Mouse (Mus musculus) c-Kit-positive CD71-positive TER-119-negative erythroid progenitor cells, embryonic 14.5 days (primary cell): ENCODE measurements around the gene Olfr1223.
"Not testable (repeated sequence)": the region's sequence is repeated elsewhere in the genome, so short reads cannot be mapped to it uniquely, and the experiment has no call there.

Source experiments
- DNase-seq: peaks from one replicate; pipeline ENCODE4 v3.0.0-alpha.2; 2013; ENCODE audit warnings: low read depth

The Olfr1223 gene

DNA sequence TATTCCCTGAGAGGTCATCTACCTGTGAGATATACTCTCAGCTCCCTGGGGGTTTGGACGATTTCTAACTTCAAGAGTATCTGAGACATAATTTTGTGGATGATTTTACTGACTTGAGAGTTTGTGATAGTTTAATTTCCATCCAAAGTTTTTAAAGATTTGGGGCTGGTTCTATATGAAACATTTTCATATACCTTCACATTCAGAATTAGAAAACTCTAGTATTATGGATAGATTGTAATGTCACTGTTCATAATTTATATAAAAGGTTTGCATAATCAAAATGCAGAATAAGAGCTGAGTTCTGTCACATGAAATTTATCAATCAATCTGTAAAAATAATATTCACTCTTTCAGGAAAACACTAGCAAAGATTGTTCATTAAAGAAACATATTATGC is at the start of gene Olfr1223:
TSS of gene Olfr1223 (minus strand) at position 101 of the 400 bp plus-strand sequence.
- no peak for DNase-seq

DNA sequence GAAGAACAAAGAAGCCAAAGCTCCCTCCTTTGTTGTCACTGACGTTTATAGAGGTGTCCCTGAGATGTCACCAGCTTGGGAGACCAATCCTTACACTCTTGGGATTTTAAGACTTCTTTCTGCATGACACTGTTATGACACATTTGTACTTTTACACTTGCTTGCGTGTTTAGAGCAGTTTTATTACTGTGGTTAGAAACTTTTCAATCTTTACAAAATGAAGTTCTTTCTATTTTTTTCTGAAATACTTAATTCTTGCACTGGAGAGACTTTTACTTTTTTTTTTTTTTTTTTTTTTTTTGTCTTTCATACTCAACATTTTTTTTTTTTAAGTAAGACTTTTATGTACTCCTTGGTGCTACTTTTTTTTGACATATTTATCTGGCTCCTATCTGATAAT is 48.6 kb upstream of the Olfr1223 start, which contains the start of gene Olfr1226:
TSS of gene Olfr1226 (minus strand) at position 101 of the 400 bp plus-strand sequence.
- DNase-seq = no peak

DNA sequence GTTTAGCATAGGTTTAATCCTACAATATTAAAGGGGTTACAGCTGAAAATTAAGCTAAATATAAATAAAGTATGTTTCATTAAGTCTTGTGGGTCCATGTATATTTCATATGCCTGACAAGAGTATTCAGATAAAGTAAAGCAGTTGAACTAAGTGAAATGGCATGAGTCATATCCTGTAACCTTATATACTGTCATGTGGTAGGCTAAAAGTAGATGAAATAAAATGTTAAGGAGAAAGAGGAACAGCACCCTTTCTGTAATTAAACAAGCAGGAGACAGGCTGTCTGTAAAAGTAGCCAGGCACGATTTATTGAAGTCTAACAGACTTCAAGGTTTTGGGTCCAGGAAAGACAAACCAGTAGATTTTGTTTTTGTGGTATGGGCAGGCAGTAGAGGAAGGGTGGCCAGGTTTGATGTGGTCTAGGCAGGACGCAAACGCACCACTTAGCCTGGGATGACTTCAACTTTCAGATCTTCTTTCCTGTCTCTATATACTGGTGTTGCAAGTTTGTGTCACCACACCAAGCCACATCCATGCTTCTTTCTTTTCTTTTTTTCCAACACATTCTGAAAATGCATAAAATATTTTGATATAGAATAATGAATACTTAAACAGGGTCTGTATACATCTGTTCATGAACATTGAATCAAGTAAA is 45.1 kb upstream of the Olfr1223 start:
- no peak for DNase-seq

DNA sequence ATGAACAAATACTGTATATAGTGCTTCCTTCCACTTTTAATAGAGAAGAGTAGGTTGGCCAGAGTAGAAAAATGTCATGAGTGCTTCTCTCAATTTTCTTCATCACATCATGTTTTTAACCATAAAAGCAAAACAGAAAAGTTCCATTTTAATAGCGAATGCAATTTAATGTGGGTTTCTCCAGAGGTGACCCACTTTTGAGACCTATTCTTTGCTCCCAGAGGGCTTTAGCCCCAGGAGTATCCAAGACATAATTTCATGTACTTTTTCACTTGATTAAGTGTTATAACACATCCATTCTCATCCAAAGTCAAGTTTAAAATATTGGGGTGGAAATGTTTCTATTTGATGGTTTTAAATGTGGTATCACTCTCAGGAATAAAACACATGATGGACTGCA is 23.2 kb upstream of the Olfr1223 start, which contains the start of gene Olfr1225:
TSS of gene Olfr1225 (minus strand) at position 101 of the 400 bp plus-strand sequence.
- no peak for DNase-seq

DNA sequence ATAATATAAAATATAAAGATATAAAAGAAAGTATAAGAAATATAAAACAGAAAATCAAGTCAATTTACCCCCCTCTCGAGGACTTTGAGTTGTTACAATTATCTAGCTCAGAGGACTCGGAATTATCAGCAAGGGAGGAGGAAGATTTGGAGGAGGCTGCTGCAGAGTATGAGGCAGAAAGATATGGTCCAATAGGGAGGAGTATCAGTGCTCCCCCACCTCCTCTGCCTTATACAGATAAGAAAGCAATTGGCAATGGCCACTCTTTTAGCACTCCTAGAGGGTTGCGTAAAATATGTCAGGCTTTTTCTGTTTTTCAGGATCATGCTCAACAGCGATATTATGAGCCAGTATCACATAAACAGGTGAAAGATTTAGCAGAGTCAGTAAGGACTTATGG is 13.4 kb upstream of the Olfr1223 start:
- DNase-seq = not testable (repeated sequence)

DNA sequence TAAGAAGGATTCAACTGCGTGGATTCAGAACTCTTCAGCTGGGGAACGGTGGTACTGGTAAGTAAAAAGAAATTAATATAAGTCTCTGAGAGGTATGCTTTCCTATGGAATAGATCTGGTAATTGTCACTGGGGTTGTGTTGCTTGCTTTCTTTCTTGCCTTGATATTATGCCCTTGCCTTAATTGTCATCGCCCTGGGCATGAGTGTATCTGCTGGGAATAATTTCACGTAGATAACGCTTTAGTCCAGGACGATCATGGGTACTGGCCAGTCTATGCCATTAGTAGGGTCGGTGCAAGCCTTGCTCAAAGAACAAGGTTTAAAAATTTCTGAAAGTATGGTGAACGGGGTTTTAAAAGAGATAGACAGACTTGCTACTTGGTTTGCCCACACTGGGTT is 12.6 kb upstream of the Olfr1223 start, which contains the start of gene Olfr1224-ps1:
TSS of gene Olfr1224-ps1 (minus strand) at position 101 of the 400 bp plus-strand sequence.
- not testable (repeated sequence) for DNase-seq

DNA sequence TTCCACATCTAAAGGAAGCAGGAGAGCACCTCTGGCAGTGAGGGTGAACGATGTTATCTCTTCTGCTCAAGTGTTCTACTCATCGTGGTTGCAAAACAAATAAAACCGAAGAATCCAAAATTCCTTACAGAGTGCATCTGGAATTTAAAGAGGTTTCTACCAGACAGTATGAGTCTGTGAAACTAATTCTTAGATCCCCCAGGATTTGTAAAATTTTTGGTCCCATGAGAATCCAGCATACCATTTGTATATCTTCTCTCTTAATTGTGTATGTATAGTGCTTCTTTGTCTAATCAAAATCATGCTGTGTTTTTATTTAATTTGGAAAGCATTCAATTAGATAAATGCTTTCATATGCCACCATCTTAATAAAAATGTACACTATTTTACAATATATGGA is 18.4 kb downstream of the Olfr1223 start, which contains the start of gene Olfr1222:
TSS of gene Olfr1222 (minus strand) at position 101 of the 400 bp plus-strand sequence.
- no peak for DNase-seq

DNA sequence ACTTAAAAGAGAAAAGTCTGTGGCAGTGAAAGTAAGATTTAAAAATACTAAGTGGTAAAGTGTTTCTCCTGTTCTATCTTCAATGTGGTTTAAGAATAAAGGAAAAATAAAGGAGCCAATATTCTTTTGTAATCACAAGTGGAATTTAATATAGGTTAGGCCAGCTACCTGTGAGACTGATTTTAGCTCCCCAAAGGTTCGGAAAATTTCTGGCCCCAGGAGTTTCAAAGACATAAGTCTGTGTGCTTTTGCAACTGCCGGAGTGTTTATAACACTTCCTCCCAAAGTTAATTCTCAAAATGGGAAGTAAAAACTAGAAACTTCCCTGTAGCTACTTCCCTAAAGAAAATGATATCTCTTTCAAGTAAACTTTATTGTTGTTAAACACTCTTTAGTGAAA is 34.2 kb downstream of the Olfr1223 start, which contains the start of gene Olfr1221:
TSS of gene Olfr1221 (minus strand) at position 101 of the 400 bp plus-strand sequence.
- DNase-seq = no peak

DNA sequence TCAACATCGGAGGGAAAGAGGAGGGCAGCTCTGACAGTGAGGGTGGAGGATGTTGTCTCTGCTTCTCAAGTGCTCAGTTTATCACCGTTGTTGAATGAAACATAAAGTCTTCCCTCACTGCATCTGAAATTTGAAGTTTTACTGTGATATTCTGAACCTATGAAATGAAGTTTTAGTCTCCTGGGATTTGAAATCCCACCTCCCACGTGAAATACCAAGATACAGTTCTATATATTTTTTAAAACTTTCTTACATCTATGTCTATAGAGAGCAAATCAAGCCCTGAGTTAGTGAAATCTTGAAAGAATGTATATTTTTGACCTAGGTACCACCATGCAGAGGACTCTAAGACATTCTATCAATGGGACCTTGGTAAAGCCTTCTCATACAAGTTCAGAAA is 44.6 kb downstream of the Olfr1223 start, which contains the start of gene Olfr1220:
TSS of gene Olfr1220 (minus strand) at position 101 of the 400 bp plus-strand sequence.
- no peak for DNase-seq

DNA sequence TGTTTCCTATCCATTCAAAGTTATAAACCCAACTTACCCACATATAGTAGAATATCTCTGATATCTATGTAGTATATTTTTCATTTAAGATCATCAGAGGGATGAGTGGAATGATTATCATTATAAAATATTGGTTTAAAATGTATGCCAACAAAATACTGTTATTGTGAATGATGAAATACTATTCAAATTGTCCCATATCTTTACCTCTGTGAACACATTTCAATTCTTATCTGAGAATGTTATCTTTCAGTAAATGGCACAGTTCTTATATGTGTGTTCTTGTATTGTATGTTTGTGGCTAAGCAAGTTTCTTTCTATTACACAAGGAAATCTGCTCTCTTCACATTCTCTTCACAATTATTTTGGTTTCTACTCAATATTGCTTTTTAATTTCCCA is 45.7 kb downstream of the Olfr1223 start:
- DNase-seq = no peak

DNA sequence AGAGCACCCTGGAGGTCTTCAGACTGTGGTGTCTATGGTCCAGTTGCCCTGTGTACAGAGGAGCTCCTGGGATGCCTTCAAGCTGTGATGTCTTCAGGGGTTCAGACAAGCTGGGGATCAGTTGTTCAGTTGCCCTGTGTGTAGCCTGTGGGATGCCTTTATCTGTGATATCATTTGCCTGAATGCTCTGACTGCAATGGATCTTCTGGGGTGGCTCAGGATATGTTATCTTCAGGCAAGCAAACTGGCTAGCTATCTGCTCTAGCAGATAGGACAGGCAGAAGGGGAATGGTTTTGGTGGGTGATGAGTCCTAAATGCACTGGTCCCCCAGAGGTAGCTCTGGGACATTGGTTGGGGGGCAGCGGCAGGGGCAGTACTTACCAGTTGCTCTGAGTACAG is 57.5 kb downstream of the Olfr1223 start:
- no peak for DNase-seq
